Mouse (Mus musculus): ENCODE measurements around the gene Syt14.

Gene Syt14

GRCm38 (mm10) chr1:192869761-192870160 lies 165.8 kb downstream of the Syt14 start:
- DNase-seq (ENCODE audit: extremely low spot score, low spot score), result no peak

DNA sequence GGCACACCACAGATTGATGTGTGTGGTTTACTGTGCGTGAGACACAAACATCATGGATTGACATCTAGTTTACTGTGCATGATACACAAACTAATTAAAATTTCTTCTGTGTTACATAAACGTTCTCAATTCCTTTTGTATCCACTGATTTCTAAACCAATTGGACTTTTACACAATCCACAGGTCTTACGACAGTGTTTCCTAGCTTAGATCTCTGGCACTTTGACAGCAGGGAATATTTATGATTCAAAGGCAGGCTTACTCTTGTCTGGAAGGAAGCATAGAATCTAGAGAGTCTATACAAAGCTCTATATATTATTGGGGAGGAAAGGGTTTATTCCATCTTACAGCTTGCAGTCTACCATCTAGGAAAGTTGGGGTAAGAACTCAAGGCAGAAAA lies 171.1 kb downstream of the Syt14 start:
- DNase-seq (ENCODE audit: extremely low spot score, low spot score), result no peak

DNA sequence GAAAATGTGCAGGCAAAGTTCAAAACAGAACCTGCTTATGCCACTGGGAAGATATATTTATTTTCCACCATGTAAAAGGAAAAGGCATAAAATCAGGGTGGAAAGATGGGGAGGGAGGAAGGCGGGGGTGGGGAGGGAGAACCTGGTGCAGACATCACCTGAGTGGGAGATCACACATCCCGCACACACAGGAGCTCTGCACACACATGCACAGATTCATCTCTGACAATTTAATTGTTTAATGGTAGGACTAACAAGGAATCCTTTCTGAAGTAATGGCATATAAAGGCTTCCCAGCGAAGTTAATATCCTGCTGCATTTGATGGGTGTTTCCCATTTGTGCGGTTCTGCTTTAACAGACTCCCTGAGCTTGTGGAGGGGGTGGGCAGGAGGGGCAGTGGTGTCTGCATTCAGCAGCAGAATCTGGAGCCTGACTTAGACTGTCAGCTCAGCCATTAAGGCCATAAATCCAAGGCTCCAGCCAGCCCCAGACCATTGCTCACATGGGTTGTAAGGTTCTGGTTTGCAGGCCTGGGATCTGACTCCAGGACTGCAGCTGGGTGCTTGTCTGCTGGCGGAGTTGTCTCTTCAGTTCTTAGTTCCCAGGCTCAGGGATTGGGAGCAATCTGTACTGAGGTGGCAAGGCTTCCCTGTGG lies 174.1 kb downstream of the Syt14 start:
- DNase-seq (ENCODE audit: extremely low spot score, low spot score), result no peak

- DNase-seq (ENCODE audit: extremely low spot score, low spot score), result no peak
Observed at GRCm38 (mm10) chr1:192860273-192860672, 175.3 kb downstream of the Syt14 start.

DNA sequence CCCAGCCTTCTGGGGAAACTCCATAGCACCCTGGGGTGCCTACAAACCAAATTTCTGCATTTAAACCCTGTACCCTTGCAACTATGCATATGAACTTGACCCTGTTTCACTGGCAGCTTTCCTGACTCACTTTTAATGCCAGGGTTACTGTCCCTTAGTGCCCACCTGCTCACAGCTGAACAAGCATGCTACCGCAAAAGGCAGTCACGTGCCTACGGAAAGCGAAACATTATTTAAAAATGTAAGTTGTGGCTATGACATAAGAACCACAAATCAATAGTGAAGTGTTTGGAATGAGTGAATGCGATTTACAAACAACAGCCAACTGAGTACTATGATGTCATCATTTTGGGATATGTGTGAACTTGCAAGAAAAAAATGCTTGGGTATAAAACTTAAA lies 178.0 kb downstream of the Syt14 start:
- DNase-seq (ENCODE audit: extremely low spot score, low spot score), result no peak

- no peak for DNase-seq (ENCODE audit: extremely low spot score, low spot score)
Observed at GRCm38 (mm10) chr1:192856931-192857330, 178.6 kb downstream of the Syt14 start.

- peak; percentile 51 for DNase-seq (ENCODE audit: extremely low spot score, low spot score)
Observed at GRCm38 (mm10) chr1:192856411-192856810, 179.2 kb downstream of the Syt14 start.

DNA sequence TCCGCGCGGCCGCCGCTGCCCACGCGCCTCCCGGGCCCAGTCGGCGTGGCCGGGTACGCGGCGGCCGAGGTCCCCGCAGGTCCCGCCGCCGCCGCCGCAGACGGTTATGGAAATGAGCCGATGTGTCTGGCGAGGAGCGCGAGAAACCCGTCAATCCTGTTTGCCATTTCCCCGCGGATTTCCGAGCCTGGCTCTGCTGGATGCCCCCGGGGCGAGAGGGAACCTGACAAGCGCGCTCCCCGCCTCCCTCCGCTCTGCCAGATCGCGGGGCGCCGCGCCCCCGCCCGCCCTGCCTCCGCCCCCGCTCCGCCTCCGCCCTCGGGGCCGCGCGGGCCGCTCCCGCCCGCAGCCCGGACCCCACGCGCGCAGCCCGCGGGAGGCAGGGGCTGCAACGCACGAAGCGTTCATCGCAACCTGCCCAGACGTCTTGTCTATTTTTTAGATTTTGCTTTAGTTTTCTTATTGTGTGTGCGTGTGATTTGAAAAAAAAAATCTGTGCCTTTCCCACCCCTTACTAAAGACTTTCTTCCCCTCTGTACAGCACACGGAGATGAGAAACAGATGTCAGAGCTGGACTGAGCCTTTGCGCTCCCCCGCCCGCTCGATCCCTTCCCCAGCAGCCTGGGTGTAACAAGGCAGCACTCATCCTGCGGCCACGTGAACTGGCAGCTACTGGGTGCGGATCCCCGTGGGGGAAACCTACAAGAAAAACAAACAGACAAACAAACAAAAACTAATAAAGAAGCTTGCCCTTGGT lies 179.9 kb downstream of the Syt14 start, which contains the start of gene Sertad4:
Gene Sertad4, minus strand, starts transcription at position 283 of the 757 bp plus-strand sequence.
- peak; percentile 78 for DNase-seq (ENCODE audit: extremely low spot score, low spot score)

DNA sequence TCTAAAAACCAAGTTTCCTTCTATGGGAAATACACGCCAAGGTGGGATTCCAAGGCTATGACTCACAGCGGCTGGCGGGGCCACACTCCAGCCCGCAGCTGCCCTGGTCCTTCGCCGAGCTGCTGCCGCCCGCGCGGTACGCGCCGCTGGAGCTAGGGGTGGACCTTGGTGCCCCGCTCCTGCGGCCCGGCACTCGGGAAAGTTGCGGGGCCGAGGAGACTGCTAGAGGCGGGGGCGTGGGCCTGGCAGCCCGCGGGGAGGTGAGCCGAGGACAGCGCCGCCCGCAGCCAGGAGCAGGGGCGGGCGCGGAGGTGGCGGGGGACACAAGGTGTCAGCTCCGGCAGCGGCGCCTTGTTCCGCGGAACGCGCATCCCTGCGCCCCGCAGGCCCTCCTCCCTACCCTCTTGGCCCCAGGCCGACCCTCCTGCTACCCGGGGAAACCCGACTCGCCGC lies 180.7 kb downstream of the Syt14 start:
- DNase-seq (ENCODE audit: extremely low spot score, low spot score), result peak; percentile 71

- no peak for DNase-seq (ENCODE audit: extremely low spot score, low spot score)
Observed at GRCm38 (mm10) chr1:192853988-192854818, 181.4 kb downstream of the Syt14 start.

GRCm38 (mm10) chr1:192853429-192853828 lies 182.1 kb downstream of the Syt14 start:
- no peak for DNase-seq (ENCODE audit: extremely low spot score, low spot score)

DNA sequence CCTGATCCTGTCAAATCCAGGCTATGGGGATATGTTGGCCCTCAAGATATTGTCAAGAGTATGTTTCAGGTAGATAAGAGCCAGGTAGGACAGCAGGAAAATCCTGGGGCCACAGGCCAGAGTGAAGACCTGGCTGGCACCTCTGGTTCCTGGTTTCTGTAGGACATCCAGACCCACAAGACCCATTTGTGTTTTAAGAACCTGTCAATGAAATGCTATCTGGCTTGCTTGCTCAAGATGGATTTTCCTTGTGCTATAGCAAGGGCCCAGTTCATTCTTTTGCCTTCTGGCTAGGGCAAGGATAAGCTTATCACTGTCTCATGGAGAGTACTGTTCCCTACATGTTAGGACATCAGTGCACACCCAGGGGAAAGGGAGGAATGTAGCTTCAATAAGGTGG lies 183.5 kb downstream of the Syt14 start:
- DNase-seq (ENCODE audit: extremely low spot score, low spot score), result no peak

DNA sequence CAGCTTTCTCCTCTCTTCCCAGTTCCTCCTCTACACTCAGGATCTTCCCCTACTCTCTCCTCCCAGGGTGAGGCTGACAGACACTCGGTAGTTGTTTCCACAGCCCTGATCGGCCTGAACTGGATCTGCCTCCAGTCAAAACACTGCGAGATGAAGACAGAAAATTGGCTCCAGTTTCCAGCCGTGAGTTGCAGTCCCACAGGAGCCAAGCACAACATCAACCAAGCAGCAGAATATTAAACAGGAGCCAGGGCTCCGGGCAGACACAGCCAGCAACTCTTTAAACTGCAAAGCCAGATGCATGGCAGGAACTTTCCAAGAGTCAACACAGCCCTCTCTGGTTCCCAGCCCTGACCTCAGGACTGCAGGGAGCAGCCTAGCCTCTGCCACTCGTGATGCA lies 183.9 kb downstream of the Syt14 start:
- no peak for DNase-seq (ENCODE audit: extremely low spot score, low spot score)

DNA sequence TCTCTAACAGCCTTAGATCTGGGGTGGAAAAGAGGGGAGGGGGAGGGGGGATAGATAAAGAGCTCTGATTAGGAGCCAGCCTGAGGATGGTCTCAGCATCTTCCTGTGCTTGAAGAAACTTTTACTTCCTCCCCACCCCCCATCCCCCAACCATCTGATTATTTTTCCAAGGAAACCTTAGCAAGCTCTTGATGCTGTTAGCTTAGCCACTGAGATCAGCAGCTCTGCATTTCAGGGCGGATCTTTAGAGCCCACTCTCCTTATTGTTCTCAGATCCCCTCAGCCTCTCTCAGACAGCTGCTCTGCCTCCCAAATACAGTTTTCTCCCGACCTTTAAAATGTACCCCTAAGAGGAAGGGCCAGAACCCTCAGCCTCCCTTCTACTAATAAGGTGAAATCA lies 184.4 kb downstream of the Syt14 start:
- DNase-seq (ENCODE audit: extremely low spot score, low spot score), result no peak

GRCm38 (mm10) chr1:192849616-192850015 lies 186.0 kb downstream of the Syt14 start:
- DNase-seq (ENCODE audit: extremely low spot score, low spot score), result no peak

DNA sequence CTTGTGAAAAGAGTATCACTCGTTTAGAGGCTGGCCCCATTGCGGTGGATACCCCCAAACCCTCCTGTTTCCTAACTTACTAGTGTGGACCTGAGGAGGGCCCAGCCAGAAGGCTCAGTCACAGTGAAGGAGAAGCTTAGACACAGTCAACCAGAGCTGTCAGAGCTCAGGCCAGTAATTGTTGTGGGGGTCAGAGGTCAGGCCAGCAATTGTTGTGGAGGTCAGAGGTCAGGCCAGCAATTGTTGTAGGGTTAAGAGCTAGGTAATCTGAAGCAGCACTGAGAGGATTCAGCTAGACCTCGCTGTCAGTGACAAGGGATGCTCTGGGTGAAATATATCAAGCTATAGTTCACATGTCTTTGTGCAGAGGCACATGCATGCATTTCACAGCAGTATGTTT lies 188.3 kb downstream of the Syt14 start:
- DNase-seq (ENCODE audit: extremely low spot score, low spot score), result no peak

All from neural tube, embryonic 10.5 days (tissue).